Mouse (Mus musculus) limb, embryonic 13.5 days (tissue): ENCODE data around the gene Olfm2. TPM values are rescaled to one million over a fixed set of nuclear protein-coding genes. Genes with fewer than 3 reads are reported as not detected.
A peak's percentile ranks its signal among the peaks of the same experiment; 100 is the strongest.

ENCODE experiments used
- ATAC-seq: fragments of 200-750 bp; cut with Nextera tagmentation; 2 replicates; pipeline ENCODE4 v1.8.0; 2017; ENCODE audit warnings: low read depth, moderate number of reproducible peaks, moderate TSS enrichment; ENCODE audit not compliant: low FRiP score
- H3K27ac ChIP-seq: fragments of 300-500 bp; sonication (generic); 2 replicates; pipeline ENCODE4 v1.5.1; 2015; ENCODE audit warnings: inconsistent platforms, mild to moderate bottlenecking, moderate library complexity
- H3K27me3 ChIP-seq: fragments of 300-500 bp; sonication (generic); 2 replicates; pipeline ENCODE4 v1.6.1; 2015; ENCODE audit warnings: mild to moderate bottlenecking, inconsistent platforms
- H3K36me3 ChIP-seq: fragments of 300-500 bp; sonication (generic); 2 replicates; pipeline ENCODE4 v1.6.1; 2015; ENCODE audit warnings: inconsistent platforms, mild to moderate bottlenecking, moderate library complexity
- H3K4me1 ChIP-seq: fragments of 300-500 bp; sonication (generic); 2 replicates; pipeline ENCODE4 v1.6.1; 2015; ENCODE audit warnings: inconsistent platforms
- H3K4me2 ChIP-seq: fragments of 300-500 bp; sonication (generic); replicated peaks from 2 replicates; pipeline ENCODE4 v1.6.1; 2015; ENCODE audit warnings: inconsistent platforms, mild to moderate bottlenecking, moderate library complexity
- H3K4me3 ChIP-seq: fragments of 300-500 bp; sonication (generic); 2 replicates; pipeline ENCODE4 v1.5.1; 2015; ENCODE audit warnings: moderate library complexity, mild to moderate bottlenecking, inconsistent platforms
- H3K9ac ChIP-seq: fragments of 300-500 bp; sonication (generic); 2 replicates; pipeline ENCODE4 v1.6.1; 2015; ENCODE audit warnings: mild to moderate bottlenecking, inconsistent platforms
- H3K9me3 ChIP-seq: fragments of 300-500 bp; sonication (generic); 2 replicates; pipeline ENCODE4 v1.6.1; 2016; ENCODE audit warnings: inconsistent platforms
- WGBS: fragments of 180-500 bp; shearing (Covaris S2); methylation state at CpG from one replicate; pipeline ENCODE4 v1.1.7; 2015; 5-methylcytosine and 5-hydroxymethylcytosine counted together
- polyA plus RNA-seq: library from polyadenylated mRNA; unstranded; fragments of >200 nt; fragmentation: Nextera tagmentation; extraction: Ambion mirVana; gene quantifications from 2 replicates; pipeline ENCODE4 v1.2.1, GENCODE M21; 2015

Gene Olfm2
- polyA plus RNA-seq, 1 experiment from 2014 or later: 5.7 TPM

- Histone ChIP-seq H3K4me2 (no peak overlapping the region), H3K27me3 (no peaks in the 10 kb centered on the region), H3K9ac (no peak overlapping the region), H3K27ac (no peak overlapping the region), H3K4me3 (no peak overlapping the region), H3K9me3 (no peaks in the 10 kb centered on the region; the same call in 1 of the 2 replicates), H3K36me3 (no peaks in the 10 kb centered on the region), H3K4me1 (no peaks in the 10 kb centered on the region)
- 87% methylated on average over 6 of the region's 6 CpGs for WGBS
- no peak for ATAC-seq
Observed at GRCm38 (mm10) chr9:20758896-20759295, 12.7 kb upstream of the Olfm2 start.

- ATAC-seq: no peak
- Histone ChIP-seq H3K4me2 (no peak overlapping the region), H3K9me3 (no peaks in the 10 kb centered on the region; the same call in 1 of the 2 replicates), H3K9ac (no peak overlapping the region), H3K4me1 (no peaks in the 10 kb centered on the region), H3K4me3 (no peak overlapping the region), H3K27me3 (no peaks in the 10 kb centered on the region), H3K36me3 (no peaks in the 10 kb centered on the region), H3K27ac (no peak overlapping the region)
- WGBS: 74% methylated on average over 2 of the region's 2 CpGs
Observed at GRCm38 (mm10) chr9:20758243-20758642, 12.1 kb upstream of the Olfm2 start.

DNA sequence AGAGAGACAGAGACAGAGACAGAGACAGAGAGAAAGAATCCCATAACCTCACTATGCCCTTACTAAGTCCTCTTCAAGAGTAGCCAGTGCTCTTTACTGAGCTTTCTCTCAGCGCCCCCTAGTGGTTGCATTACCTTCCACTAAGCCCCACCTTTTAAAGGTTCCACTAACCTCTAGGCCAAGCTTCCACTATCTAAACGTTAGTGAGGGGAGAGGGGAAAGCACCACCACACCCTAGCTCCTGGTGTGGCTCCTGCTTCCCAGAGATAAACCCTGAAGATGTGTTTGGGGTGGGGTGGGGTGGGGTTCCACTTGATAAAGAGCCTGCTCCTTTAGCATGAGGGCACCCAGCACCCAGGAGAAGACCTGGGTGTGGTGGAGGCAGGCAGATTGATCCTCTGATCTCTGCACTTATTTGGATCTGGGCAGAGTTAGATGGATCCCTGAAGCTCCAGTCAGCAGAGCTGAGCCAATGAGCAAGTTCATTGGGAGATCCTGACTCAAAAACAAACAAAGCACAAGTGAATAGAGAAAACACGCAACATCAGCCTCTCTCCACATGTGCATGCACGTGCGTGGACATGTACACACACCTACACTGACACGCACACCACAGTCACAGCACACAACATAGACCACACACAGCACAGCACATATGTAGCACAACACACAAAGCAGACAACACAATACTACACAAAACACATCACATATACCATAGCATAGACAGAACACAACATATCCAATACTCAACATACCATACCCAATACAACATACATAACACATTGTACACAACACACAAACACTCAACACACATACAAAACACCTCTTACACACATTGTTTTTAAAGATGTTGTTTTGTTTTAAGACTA, 11.2 kb upstream of the Olfm2 start:
- Histone ChIP-seq H3K9me3 (no peaks in the 10 kb centered on the region; the same call in 1 of the 2 replicates), H3K27ac (no peak overlapping the region), H3K36me3 (no peaks in the 10 kb centered on the region), H3K4me1 (no peaks in the 10 kb centered on the region), H3K4me3 (no peak overlapping the region), H3K27me3 (no peaks in the 10 kb centered on the region), H3K4me2 (no peak overlapping the region), H3K9ac (no peak overlapping the region)
- ATAC-seq: no peak
- WGBS: 62% methylated on average over 6 of the region's 6 CpGs

GRCm38 (mm10) chr9:20756081-20756700, 10.0 kb upstream of the Olfm2 start:
- Histone ChIP-seq H3K36me3 (no peaks in the 10 kb centered on the region), H3K4me2 (no peak overlapping the region), H3K27ac (no peak overlapping the region), H3K9ac (no peak overlapping the region), H3K4me3 (no peak overlapping the region), H3K9me3 (no peaks in the 10 kb centered on the region; the same call in 1 of the 2 replicates), H3K27me3 (no peaks in the 10 kb centered on the region), H3K4me1 (no peaks in the 10 kb centered on the region)
- 82% methylated on average over 4 of the region's 4 CpGs for WGBS
- no peak for ATAC-seq

DNA sequence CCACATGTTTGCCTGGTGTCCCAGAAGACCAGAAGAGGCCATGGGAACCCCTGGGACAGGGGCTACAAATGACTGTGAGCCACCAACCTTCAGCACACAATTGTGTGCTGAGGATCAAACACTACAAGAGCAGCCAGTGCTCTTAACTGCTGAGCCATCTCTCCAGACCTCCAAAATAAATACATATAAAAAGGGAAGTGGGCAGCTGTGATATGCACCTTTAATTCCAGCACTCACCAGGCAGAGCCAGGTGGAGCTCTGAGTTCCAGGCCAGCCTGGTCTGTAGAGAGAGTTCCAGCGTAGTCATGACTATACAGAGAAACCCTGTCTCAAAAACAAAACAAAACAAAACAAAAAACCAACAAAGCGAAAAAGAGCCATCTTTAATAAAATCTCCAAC, 8.2 kb upstream of the Olfm2 start:
- no peak overlapping the region for H3K27ac ChIP-seq
- H3K4me2 ChIP-seq: no peak overlapping the region
- no peaks in the 10 kb centered on the region for H3K36me3 ChIP-seq
- H3K27me3 ChIP-seq: no peaks in the 10 kb centered on the region
- ATAC-seq: no peak
- no peaks in the 10 kb centered on the region for H3K9me3 ChIP-seq
- no peak overlapping the region for H3K4me3 ChIP-seq
- no peaks in the 10 kb centered on the region for H3K4me1 ChIP-seq
- no peak overlapping the region for H3K9ac ChIP-seq
- 83% methylated on average over 2 of the region's 2 CpGs for WGBS

- Histone ChIP-seq H3K4me1 (peaks cover 3% of the 10 kb centered on the region), H3K27ac (no peak overlapping the region), H3K9me3 (no peaks in the 10 kb centered on the region), H3K36me3 (no peaks in the 10 kb centered on the region), H3K27me3 (peaks cover 25% of the 10 kb centered on the region), H3K4me2 (no peak overlapping the region), H3K9ac (no peak overlapping the region), H3K4me3 (no peak overlapping the region)
- 55% methylated on average over 6 of the region's 6 CpGs for WGBS
- ATAC-seq: no peak; the same call in 1 of the 2 replicates
Observed at GRCm38 (mm10) chr9:20751477-20752029, 5.4 kb upstream of the Olfm2 start.

- Histone ChIP-seq H3K9me3 (no peaks in the 10 kb centered on the region), H3K9ac (no peak overlapping the region), H3K4me3 (no peak overlapping the region), H3K27ac (no peak overlapping the region), H3K27me3 (peaks cover 48% of the 10 kb centered on the region), H3K36me3 (no peaks in the 10 kb centered on the region), H3K4me2 (no peak overlapping the region), H3K4me1 (peaks cover 13% of the 10 kb centered on the region)
- 73% methylated on average over 5 of the region's 5 CpGs for WGBS
- ATAC-seq: no peak
Observed at GRCm38 (mm10) chr9:20749213-20749612, 3.1 kb upstream of the Olfm2 start.

- H3K4me3 ChIP-seq: no peak overlapping the region
- H3K27me3 ChIP-seq: peaks cover 55% of the 10 kb centered on the region
- H3K4me2 ChIP-seq: no peak overlapping the region
- no peaks in the 10 kb centered on the region for H3K36me3 ChIP-seq
- no peak overlapping the region for H3K9ac ChIP-seq
- WGBS: 73% methylated on average over 3 of the region's 3 CpGs
- peaks cover 13% of the 10 kb centered on the region for H3K4me1 ChIP-seq
- no peak overlapping the region for H3K27ac ChIP-seq
- no peak for ATAC-seq
- no peaks in the 10 kb centered on the region for H3K9me3 ChIP-seq
Observed at GRCm38 (mm10) chr9:20748540-20748939, 2.4 kb upstream of the Olfm2 start.

- H3K4me3 ChIP-seq: no peak overlapping the region
Observed at GRCm38 (mm10) chr9:20747682-20748081, 1.5 kb upstream of the Olfm2 start.

DNA sequence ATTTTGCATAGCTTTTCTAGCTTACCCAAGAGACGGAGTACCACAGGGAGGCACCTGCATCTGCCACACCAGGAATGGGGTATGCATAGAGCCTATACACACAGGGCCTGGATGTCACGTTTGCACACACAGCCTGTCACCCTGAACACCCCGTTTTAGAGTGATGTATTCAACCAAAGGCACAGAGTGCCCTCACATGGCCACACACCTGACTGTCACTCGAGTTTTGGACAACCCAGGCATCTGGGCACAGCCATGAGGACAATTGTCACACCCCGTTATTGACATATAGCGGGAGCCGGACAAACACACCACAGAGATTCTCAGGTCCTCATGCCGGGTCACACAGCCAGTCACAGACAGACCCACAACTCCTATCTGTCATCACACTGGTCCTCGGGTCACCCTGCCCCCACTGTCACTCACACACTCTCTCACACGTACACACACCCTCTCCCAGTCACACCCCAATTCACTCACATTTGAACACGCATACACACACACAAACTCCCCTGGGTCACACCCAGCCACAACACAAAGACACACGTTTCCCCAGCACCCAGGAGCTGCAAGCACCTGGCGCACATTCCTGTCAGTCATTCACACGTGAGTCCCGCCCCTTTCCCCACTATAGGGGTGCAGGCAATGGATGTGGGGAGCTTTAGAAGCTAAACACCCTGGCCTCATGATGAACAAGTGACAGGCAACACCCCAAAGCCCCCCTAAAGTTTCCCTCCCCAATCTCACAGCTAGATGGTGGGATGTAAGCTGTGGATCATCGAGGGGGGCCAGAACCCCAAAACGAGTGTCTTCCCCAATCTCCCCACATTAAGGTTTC, 801 bp downstream of the Olfm2 start:
- H3K36me3 ChIP-seq: no peaks in the 10 kb centered on the region
- peak overlapping the region; percentile 62; the same call in 1 of the 2 replicates for H3K9ac ChIP-seq
- H3K4me3 ChIP-seq: peak overlapping the region; percentile 48
- H3K27me3 ChIP-seq: peaks cover 80% of the 10 kb centered on the region
- no peak for ATAC-seq
- no peaks in the 10 kb centered on the region for H3K9me3 ChIP-seq
- H3K4me1 ChIP-seq: peaks cover 18% of the 10 kb centered on the region
- peak overlapping the region; percentile 82 for H3K4me2 ChIP-seq
- no peak overlapping the region for H3K27ac ChIP-seq
- 12% methylated on average over 17 of the region's 17 CpGs for WGBS

More at GRCm38 (mm10) chr9:20747682-20748081, 1.5 kb upstream of the Olfm2 start:
- Histone ChIP-seq H3K9me3 (no peaks in the 10 kb centered on the region), H3K36me3 (no peaks in the 10 kb centered on the region), H3K4me2 (no peak overlapping the region), H3K27me3 (peaks cover 63% of the 10 kb centered on the region), H3K9ac (no peak overlapping the region), H3K4me1 (peaks cover 13% of the 10 kb centered on the region), H3K27ac (no peak overlapping the region)
- no peak for ATAC-seq
- 9% methylated on average over 3 of the region's 3 CpGs for WGBS

DNA sequence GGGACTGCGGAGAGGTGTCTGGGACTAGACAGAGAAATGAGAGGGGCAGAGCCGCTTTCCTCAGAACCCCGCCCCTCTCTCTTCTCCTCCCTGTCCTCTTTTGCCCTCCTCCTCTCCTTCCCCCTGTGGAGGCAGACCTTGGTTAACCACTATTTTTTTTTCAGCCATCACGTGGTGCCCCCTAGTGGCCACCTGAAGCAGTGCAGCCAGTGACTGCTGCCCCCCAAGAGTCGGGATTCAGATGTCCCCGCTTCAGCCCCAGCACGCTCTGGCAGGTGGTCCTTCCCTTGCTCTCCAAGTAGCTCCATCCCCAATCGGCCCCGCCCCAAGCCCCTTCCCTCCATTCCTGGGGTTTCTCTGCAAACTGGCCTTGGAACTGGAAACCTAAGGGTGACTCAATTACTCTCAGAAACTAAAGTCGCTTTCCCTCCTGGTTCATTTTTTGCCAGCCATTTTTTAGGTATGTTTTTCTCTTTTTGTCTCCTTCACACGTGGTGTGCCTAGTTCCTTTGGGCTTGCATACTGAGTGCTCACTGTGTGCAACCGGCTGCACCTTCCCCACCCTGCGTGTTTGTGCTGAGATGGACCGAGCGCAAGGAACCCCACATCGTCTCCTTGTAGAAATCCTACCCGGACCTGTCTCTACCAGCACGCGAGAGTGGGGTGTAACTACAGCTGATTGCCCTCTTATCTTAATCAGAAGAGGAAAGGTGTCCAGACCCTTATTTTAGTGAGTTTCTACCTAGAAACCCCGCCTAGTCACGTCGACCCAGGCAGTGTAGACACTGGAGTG, 2.0 kb downstream of the Olfm2 start:
- no peak overlapping the region for H3K27ac ChIP-seq
- 11% methylated on average over 22 of the region's 22 CpGs for WGBS
- peaks cover 18% of the 10 kb centered on the region for H3K4me1 ChIP-seq
- H3K36me3 ChIP-seq: no peaks in the 10 kb centered on the region
- no peak for ATAC-seq
- no peaks in the 10 kb centered on the region for H3K9me3 ChIP-seq
- no peak overlapping the region for H3K4me2 ChIP-seq
- H3K27me3 ChIP-seq: peaks cover 87% of the 10 kb centered on the region
- H3K9ac ChIP-seq: no peak overlapping the region
- H3K4me3 ChIP-seq: no peak overlapping the region
